ENCODE assay signal across 28 mouse cellular contexts in genomic region chr19:57768661-57769060, GRCm38 (mm10).
A peak's percentile ranks its signal among the peaks of the same experiment; 100 is the strongest.
DNase-seq lines count a peak whose midpoint lies in the region; ATAC-seq and TF ChIP-seq lines count a peak whose summit lies in the region.
"Had no signal": no experiment of that assay in that cellular context is flagged by ENCODE, and none has a peak within 500 bp of the region (broad histone marks: within the 10 kb centered on the region; RNA-seq: fewer than 3 reads in every experiment).

No protein-coding gene starts in this region.

- 75% methylated on average over 11 of the region's 11 CpGs for WGBS in forebrain, postnatal 0 days
- WGBS in forebrain, embryonic 16.5 days = 78% methylated on average over 11 of the region's 11 CpGs

- no peak for TF ChIP-seq CTCF in forebrain, postnatal 0 days (IDR thresholded peaks at IDR 0.05; ENCODE audit: low read depth)
- no peak for TF ChIP-seq CTCF in layer of hippocampus, adult 2 months (conservative IDR thresholded peaks at IDR 0.05)

- no peak overlapping the region for H3K4me3 ChIP-seq in forebrain, postnatal 0 days (ENCODE audit: low read depth, low read length)
- no peak overlapping the region for H3K4me3 ChIP-seq in forebrain, embryonic 16.5 days (replicated peaks; ENCODE audit: low read length)
- H3K4me3 ChIP-seq in layer of hippocampus, adult 2 months = no peak overlapping the region
- H3K4me3 ChIP-seq: embryonic facial prominence, embryonic 15.5 days; heart, embryonic 12.5 days; hindbrain, embryonic 10.5 days; intestine, embryonic 15.5 days; limb, embryonic 13.5 days; liver, embryonic 12.5 days; midbrain, embryonic 12.5 days; neural tube, embryonic 15.5 days; stomach, embryonic 15.5 days had no signal

- no peaks in the 10 kb centered on the region for H3K9me3 ChIP-seq in forebrain, postnatal 0 days (ENCODE audit: low read length)
- no peaks in the 10 kb centered on the region for H3K9me3 ChIP-seq in forebrain, embryonic 16.5 days (ENCODE audit: control insufficient read depth, low read length)
- H3K9me3 ChIP-seq: embryonic facial prominence, embryonic 15.5 days; heart, embryonic 12.5 days; hindbrain, embryonic 10.5 days; intestine, embryonic 15.5 days; limb, embryonic 13.5 days; liver, embryonic 12.5 days; midbrain, embryonic 12.5 days; neural tube, embryonic 15.5 days; stomach, embryonic 15.5 days had no signal

- no peaks in the 10 kb centered on the region for H3K4me1 ChIP-seq in forebrain, postnatal 0 days (ENCODE audit: insufficient read depth)
- H3K4me1 ChIP-seq in forebrain, embryonic 16.5 days (replicated peaks; ENCODE audit: control insufficient read depth, insufficient read depth, low read length) = no peaks in the 10 kb centered on the region
- H3K4me1 ChIP-seq: embryonic facial prominence, embryonic 15.5 days; heart, embryonic 12.5 days; hindbrain, embryonic 10.5 days; intestine, embryonic 15.5 days; limb, embryonic 13.5 days; liver, embryonic 12.5 days; midbrain, embryonic 12.5 days; neural tube, embryonic 15.5 days; stomach, embryonic 15.5 days had no signal

- no peaks in the 10 kb centered on the region for H3K27me3 ChIP-seq in forebrain, postnatal 0 days (ENCODE audit: insufficient read depth, low read length)
- no peaks in the 10 kb centered on the region for H3K27me3 ChIP-seq in forebrain, embryonic 16.5 days (replicated peaks; ENCODE audit: control insufficient read depth, insufficient read depth, low read length)
- H3K27me3 ChIP-seq: embryonic facial prominence, embryonic 15.5 days; heart, embryonic 12.5 days; intestine, embryonic 15.5 days; limb, embryonic 13.5 days; liver, embryonic 12.5 days; midbrain, embryonic 12.5 days; neural tube, embryonic 15.5 days; stomach, embryonic 15.5 days had no signal

- no peak overlapping the region for H3K27ac ChIP-seq in forebrain, postnatal 0 days (ENCODE audit: low read depth, low read length)
- H3K27ac ChIP-seq in forebrain, embryonic 16.5 days (ENCODE audit: low read length) = no peak overlapping the region
- peak overlapping the region; percentile 18; the same call in 1 of the 2 replicates for H3K27ac ChIP-seq in layer of hippocampus, adult 2 months
- H3K27ac ChIP-seq: embryonic facial prominence, embryonic 15.5 days; hindbrain, embryonic 10.5 days; intestine, embryonic 15.5 days; limb, embryonic 13.5 days; liver, embryonic 12.5 days; midbrain, embryonic 12.5 days; neural tube, embryonic 15.5 days; stomach, embryonic 15.5 days had no signal

- DNase-seq in forebrain, postnatal 0 days = peak; percentile 38
- peak; percentile 22 to 46 for DNase-seq in left cerebral cortex, adult 18-20 months (ENCODE audit: low spot score in 2 of 2)
- DNase-seq in left cerebral cortex, adult 11 months (ENCODE audit: low spot score) = no peak
- DNase-seq in layer of hippocampus, adult 2 months (ENCODE audit: low spot score in 2 of 2) = peak; percentile 28 to 66
- DNase-seq in right cerebral cortex, postnatal 14 days = peak; percentile 14
- no peak for DNase-seq in gastrocnemius, adult 18-20 months (ENCODE audit: low spot score)
- DNase-seq: cerebellum, adult 2 months; gastrocnemius, postnatal 14 days; heart, adult 11 months; heart, postnatal 10 days; kidney, adult 8-10 months; kidney, postnatal 14 days; lung, adult 18-20 months; lung, postnatal 14 days; thymus, adult 18-20 months; thymus, postnatal 36 days had no signal

- peak; percentile 73 for ATAC-seq in forebrain, postnatal 0 days
- no peak for ATAC-seq in forebrain, embryonic 16.5 days
- ATAC-seq: forebrain, embryonic 14.5 days; hindbrain, embryonic 16.5 days; intestine, embryonic 15.5 days; liver, embryonic 12.5 days had no signal

- no peaks in the 10 kb centered on the region for H3K36me3 ChIP-seq in forebrain, postnatal 0 days (ENCODE audit: insufficient read depth)
- no peaks in the 10 kb centered on the region for H3K36me3 ChIP-seq in forebrain, embryonic 16.5 days (ENCODE audit: control insufficient read depth, insufficient read depth)
- H3K36me3 ChIP-seq: embryonic facial prominence, embryonic 15.5 days; hindbrain, embryonic 10.5 days; intestine, embryonic 15.5 days; liver, embryonic 12.5 days; midbrain, embryonic 12.5 days; neural tube, embryonic 15.5 days; stomach, embryonic 15.5 days had no signal

- H3K9ac ChIP-seq in forebrain, postnatal 0 days = no peak overlapping the region
- no peak overlapping the region for H3K9ac ChIP-seq in forebrain, embryonic 16.5 days (replicated peaks; ENCODE audit: low read depth, low read length)
- H3K9ac ChIP-seq: embryonic facial prominence, embryonic 15.5 days; heart, embryonic 12.5 days; intestine, embryonic 15.5 days; limb, embryonic 13.5 days; liver, embryonic 12.5 days; midbrain, embryonic 12.5 days; neural tube, embryonic 15.5 days; stomach, embryonic 15.5 days had no signal

- H3K4me2 ChIP-seq in forebrain, postnatal 0 days (ENCODE audit: low read depth) = no peak overlapping the region
- H3K4me2 ChIP-seq in forebrain, embryonic 16.5 days (ENCODE audit: low read length) = no peak overlapping the region
- H3K4me2 ChIP-seq: embryonic facial prominence, embryonic 15.5 days; heart, embryonic 12.5 days; intestine, embryonic 15.5 days; limb, embryonic 13.5 days; liver, embryonic 12.5 days; midbrain, embryonic 12.5 days; neural tube, embryonic 15.5 days; stomach, embryonic 15.5 days had no signal

Comparison
In these comparisons a context has a peak if more than half of its experiments do, and no peak if none do; other contexts are left out.
1. DNase-seq: peak in forebrain, postnatal 0 days (single experiment), left cerebral cortex, adult 18-20 months (2 of 2), layer of hippocampus, adult 2 months (2 of 2) and right cerebral cortex, postnatal 14 days (single experiment); none in left cerebral cortex, adult 11 months (single experiment) and gastrocnemius, adult 18-20 months (single experiment).